Mouse (Mus musculus): ENCODE measurements around the gene Psen2.
A peak's percentile ranks its signal among the peaks of the same experiment; 100 is the strongest.

Gene Psen2

GRCm38 (mm10) chr1:180263364-180263997 is at the start of gene Psen2:
Psen2 (minus strand) TSS chr1:180263438.
- peak; percentile 59 for DNase-seq

GRCm38 (mm10) chr1:180312792-180313311 is 49.6 kb upstream of the Psen2 start:
- DNase-seq = no peak

GRCm38 (mm10) chr1:180312286-180312685 is 49.0 kb upstream of the Psen2 start:
- DNase-seq = no peak

GRCm38 (mm10) chr1:180308897-180309296 is 45.7 kb upstream of the Psen2 start:
- no peak for DNase-seq

GRCm38 (mm10) chr1:180307661-180308060 is 44.4 kb upstream of the Psen2 start:
- no peak for DNase-seq

- DNase-seq = no peak
Observed at GRCm38 (mm10) chr1:180306889-180307288, 43.7 kb upstream of the Psen2 start.

GRCm38 (mm10) chr1:180303600-180303999 is 40.4 kb upstream of the Psen2 start:
- DNase-seq = no peak

- DNase-seq = peak; percentile 42
Observed at GRCm38 (mm10) chr1:180302253-180303120, 39.2 kb upstream of the Psen2 start.

GRCm38 (mm10) chr1:180300997-180301396 is 37.8 kb upstream of the Psen2 start:
- no peak for DNase-seq

- DNase-seq = no peak
Observed at GRCm38 (mm10) chr1:180300292-180300691, 37.1 kb upstream of the Psen2 start.

- DNase-seq = no peak
Observed at GRCm38 (mm10) chr1:180299697-180300096, 36.5 kb upstream of the Psen2 start.

GRCm38 (mm10) chr1:180296088-180296487 is 32.9 kb upstream of the Psen2 start:
- no peak for DNase-seq

GRCm38 (mm10) chr1:180290358-180290757 is 27.1 kb upstream of the Psen2 start:
- no peak for DNase-seq

GRCm38 (mm10) chr1:180289788-180290187 is 26.6 kb upstream of the Psen2 start:
- DNase-seq = no peak

- DNase-seq = no peak
Observed at GRCm38 (mm10) chr1:180288872-180289468, 25.7 kb upstream of the Psen2 start.

GRCm38 (mm10) chr1:180288227-180288626 is 25.0 kb upstream of the Psen2 start:
- no peak for DNase-seq

GRCm38 (mm10) chr1:180286081-180286831 is 23.0 kb upstream of the Psen2 start:
- no peak for DNase-seq

GRCm38 (mm10) chr1:180283813-180284768 is 20.9 kb upstream of the Psen2 start:
- no peak for DNase-seq

GRCm38 (mm10) chr1:180282581-180282980 is 19.3 kb upstream of the Psen2 start:
- DNase-seq = no peak

- DNase-seq = peak; percentile 56
Observed at GRCm38 (mm10) chr1:180279648-180280047, 16.4 kb upstream of the Psen2 start.

GRCm38 (mm10) chr1:180277563-180277962 is 14.3 kb upstream of the Psen2 start:
- no peak for DNase-seq
